Mouse (Mus musculus): ENCODE results near the gene Gfod1. TPM values are rescaled to one million over a fixed set of nuclear protein-coding genes. Genes with fewer than 3 reads are reported as not detected.
A peak's percentile ranks its signal among the peaks of the same experiment; 100 is the strongest.

Gfod1 gene
- polyA plus RNA-seq, 1 experiment, result 47.5 TPM

GRCm38 (mm10) chr13:43288026-43288425, 15.9 kb downstream of the Gfod1 start:
- WGBS, result 35% methylated on average over 5 of the region's 5 CpGs
- Histone ChIP-seq H3K4me3 (replicated peaks; ENCODE audit: insufficient read depth, low read depth, low read length) (no peak overlapping the region), H3K27ac (ENCODE audit: insufficient read depth, low read length) (peak overlapping the region; percentile 84), H3K4me1 (ENCODE audit: control insufficient read depth, insufficient read depth, low read length) (peaks cover 36% of the 10 kb centered on the region), H3K27me3 (ENCODE audit: control insufficient read depth, insufficient read depth, low read length) (no peaks in the 10 kb centered on the region)
- DNase-seq, result peak in 1 of 2 experiments; percentile 49
- TF ChIP-seq CTCF (IDR thresholded peaks at IDR 0.05; ENCODE audit: borderline replicate concordance, insufficient read depth, low read depth, low read length) (no peak), POLR2A (IDR thresholded peaks at IDR 0.05; ENCODE audit: borderline replicate concordance, insufficient read depth, low read length) (no peak)

GRCm38 (mm10) chr13:43286836-43287235, 17.1 kb downstream of the Gfod1 start:
- Histone ChIP-seq H3K4me1 (ENCODE audit: control insufficient read depth, insufficient read depth, low read length) (peaks cover 36% of the 10 kb centered on the region), H3K4me3 (replicated peaks; ENCODE audit: insufficient read depth, low read depth, low read length) (no peak overlapping the region), H3K27ac (ENCODE audit: insufficient read depth, low read length) (peak overlapping the region; percentile 83), H3K27me3 (ENCODE audit: control insufficient read depth, insufficient read depth, low read length) (no peaks in the 10 kb centered on the region)
- TF ChIP-seq CTCF (IDR thresholded peaks at IDR 0.05; ENCODE audit: borderline replicate concordance, insufficient read depth, low read depth, low read length), result no peak
- no peak for TF ChIP-seq POLR2A (IDR thresholded peaks at IDR 0.05; ENCODE audit: borderline replicate concordance, insufficient read depth, low read length)
- DNase-seq, result no peak
- 70% methylated on average over 7 of the region's 7 CpGs for WGBS

DNA sequence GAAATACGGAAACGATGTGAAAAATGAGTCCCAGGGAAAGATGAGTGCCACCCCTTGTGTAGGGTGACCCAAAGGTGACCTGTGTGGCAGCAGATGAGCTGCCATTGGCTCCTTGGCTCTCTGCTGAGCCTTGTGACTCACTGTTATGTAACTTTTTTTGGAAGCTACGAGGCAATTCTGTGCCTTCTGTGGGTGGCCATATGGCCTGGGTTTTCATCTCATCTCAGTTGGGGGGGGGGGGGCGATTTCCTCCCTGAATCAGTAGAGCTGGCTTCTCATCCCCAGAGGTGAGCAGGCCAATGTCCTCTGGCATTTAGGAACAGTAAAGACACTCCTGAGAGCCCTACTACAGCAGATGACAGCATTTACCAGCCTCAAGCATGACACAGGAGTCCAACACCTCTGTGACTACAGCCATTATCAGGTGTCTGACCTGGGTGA, 19.2 kb downstream of the Gfod1 start:
- 7% methylated on average over 4 of the region's 4 CpGs for WGBS
- no peak overlapping the region for H3K4me3 ChIP-seq (replicated peaks; ENCODE audit: insufficient read depth, low read depth, low read length)
- DNase-seq, result peak; percentile 82 to 96
- TF ChIP-seq CTCF (IDR thresholded peaks at IDR 0.05; ENCODE audit: borderline replicate concordance, insufficient read depth, low read depth, low read length), result no peak
- peak; percentile 26; the same call in 1 of the 2 replicates for TF ChIP-seq POLR2A (IDR thresholded peaks at IDR 0.05; ENCODE audit: borderline replicate concordance, insufficient read depth, low read length)
- H3K27me3 ChIP-seq (ENCODE audit: control insufficient read depth, insufficient read depth, low read length), result no peaks in the 10 kb centered on the region
- H3K27ac ChIP-seq (ENCODE audit: insufficient read depth, low read length), result peak overlapping the region; percentile 90
- H3K4me1 ChIP-seq (ENCODE audit: control insufficient read depth, insufficient read depth, low read length), result peaks cover 32% of the 10 kb centered on the region

- Histone ChIP-seq H3K27me3 (ENCODE audit: control insufficient read depth, insufficient read depth, low read length) (no peaks in the 10 kb centered on the region), H3K27ac (ENCODE audit: insufficient read depth, low read length) (peak overlapping the region; percentile 92; the same call in 1 of the 2 replicates), H3K4me3 (replicated peaks; ENCODE audit: insufficient read depth, low read depth, low read length) (no peak overlapping the region), H3K4me1 (ENCODE audit: control insufficient read depth, insufficient read depth, low read length) (peaks cover 46% of the 10 kb centered on the region)
- DNase-seq, result no peak
- TF ChIP-seq POLR2A (IDR thresholded peaks at IDR 0.05; ENCODE audit: borderline replicate concordance, insufficient read depth, low read length) (no peak), CTCF (IDR thresholded peaks at IDR 0.05; ENCODE audit: borderline replicate concordance, insufficient read depth, low read depth, low read length) (no peak)
- WGBS, result 82% methylated on average over 14 of the region's 14 CpGs
These were observed 30.1 kb downstream of the Gfod1 start for GRCm38 (mm10) chr13:43273906-43274305.

- no peaks in the 10 kb centered on the region for H3K27me3 ChIP-seq (ENCODE audit: control insufficient read depth, insufficient read depth, low read length)
- peak overlapping the region; percentile 92 for H3K27ac ChIP-seq (ENCODE audit: insufficient read depth, low read length)
- peak in 1 of 2 experiments; percentile 51 for DNase-seq
- no peak overlapping the region for H3K4me3 ChIP-seq (replicated peaks; ENCODE audit: insufficient read depth, low read depth, low read length)
- WGBS, result 48% methylated on average over 13 of the region's 13 CpGs
- peaks cover 56% of the 10 kb centered on the region for H3K4me1 ChIP-seq (ENCODE audit: control insufficient read depth, insufficient read depth, low read length)
- TF ChIP-seq POLR2A (IDR thresholded peaks at IDR 0.05; ENCODE audit: borderline replicate concordance, insufficient read depth, low read length) (no peak), CTCF (IDR thresholded peaks at IDR 0.05; ENCODE audit: borderline replicate concordance, insufficient read depth, low read depth, low read length) (no peak)
These were observed 31.5 kb downstream of the Gfod1 start for GRCm38 (mm10) chr13:43272303-43273135.

GRCm38 (mm10) chr13:43271481-43271880, 32.5 kb downstream of the Gfod1 start:
- no peak for TF ChIP-seq CTCF (IDR thresholded peaks at IDR 0.05; ENCODE audit: borderline replicate concordance, insufficient read depth, low read depth, low read length)
- TF ChIP-seq POLR2A (IDR thresholded peaks at IDR 0.05; ENCODE audit: borderline replicate concordance, insufficient read depth, low read length), result no peak
- WGBS, result 6% methylated on average over 9 of the region's 9 CpGs
- H3K4me1 ChIP-seq (ENCODE audit: control insufficient read depth, insufficient read depth, low read length), result peaks cover 56% of the 10 kb centered on the region
- DNase-seq, result peak; percentile 82 to 92
- peak overlapping the region; percentile 92 for H3K27ac ChIP-seq (ENCODE audit: insufficient read depth, low read length)
- no peaks in the 10 kb centered on the region for H3K27me3 ChIP-seq (ENCODE audit: control insufficient read depth, insufficient read depth, low read length)
- no peak overlapping the region for H3K4me3 ChIP-seq (replicated peaks; ENCODE audit: insufficient read depth, low read depth, low read length)

DNA sequence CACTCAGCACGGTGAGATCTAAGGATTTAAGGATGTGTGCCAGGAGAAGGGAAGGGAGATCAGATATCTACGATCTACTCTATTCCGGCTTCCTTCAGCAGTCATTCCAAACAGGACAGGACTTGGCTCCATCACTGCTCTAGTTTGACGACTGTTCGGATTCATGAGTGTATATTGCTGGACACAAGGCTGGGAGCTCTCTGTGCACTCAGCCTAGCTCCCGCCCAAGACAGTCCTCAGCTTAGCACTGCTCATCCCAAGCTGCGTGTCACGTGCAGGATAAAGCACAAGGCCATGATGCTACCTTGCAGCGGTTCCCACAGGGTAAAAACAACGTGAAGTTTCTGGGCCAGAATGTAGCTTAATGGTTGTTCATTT, 33.8 kb downstream of the Gfod1 start:
- Histone ChIP-seq H3K27ac (ENCODE audit: insufficient read depth, low read length) (peak overlapping the region; percentile 62), H3K4me1 (ENCODE audit: control insufficient read depth, insufficient read depth, low read length) (peaks cover 61% of the 10 kb centered on the region), H3K27me3 (ENCODE audit: control insufficient read depth, insufficient read depth, low read length) (no peaks in the 10 kb centered on the region), H3K4me3 (replicated peaks; ENCODE audit: insufficient read depth, low read depth, low read length) (no peak overlapping the region)
- peak in 1 of 2 experiments; percentile 50 for DNase-seq
- TF ChIP-seq POLR2A (IDR thresholded peaks at IDR 0.05; ENCODE audit: borderline replicate concordance, insufficient read depth, low read length) (no peak), CTCF (IDR thresholded peaks at IDR 0.05; ENCODE audit: borderline replicate concordance, insufficient read depth, low read depth, low read length) (no peak)
- WGBS, result 43% methylated on average over 10 of the region's 10 CpGs

Measured in cerebellum, adult 2 months (tissue).